Mouse (Mus musculus) spleen, postnatal 10 days (tissue): ENCODE measurements around the gene Mrm3.
A peak's percentile ranks its signal among the peaks of the same experiment; 100 is the strongest.

ENCODE experiments used
- DNase-seq, 2 experiments: peaks; one replicate each; pipeline ENCODE4 v3.0.0; 2021 to 2022; ENCODE audit warnings: low spot score in 2 of 2

Gene Mrm3

GRCm38 (mm10) chr11:76252036-76252435 lies 8.5 kb downstream of the Mrm3 start:
- no peak for DNase-seq

DNA sequence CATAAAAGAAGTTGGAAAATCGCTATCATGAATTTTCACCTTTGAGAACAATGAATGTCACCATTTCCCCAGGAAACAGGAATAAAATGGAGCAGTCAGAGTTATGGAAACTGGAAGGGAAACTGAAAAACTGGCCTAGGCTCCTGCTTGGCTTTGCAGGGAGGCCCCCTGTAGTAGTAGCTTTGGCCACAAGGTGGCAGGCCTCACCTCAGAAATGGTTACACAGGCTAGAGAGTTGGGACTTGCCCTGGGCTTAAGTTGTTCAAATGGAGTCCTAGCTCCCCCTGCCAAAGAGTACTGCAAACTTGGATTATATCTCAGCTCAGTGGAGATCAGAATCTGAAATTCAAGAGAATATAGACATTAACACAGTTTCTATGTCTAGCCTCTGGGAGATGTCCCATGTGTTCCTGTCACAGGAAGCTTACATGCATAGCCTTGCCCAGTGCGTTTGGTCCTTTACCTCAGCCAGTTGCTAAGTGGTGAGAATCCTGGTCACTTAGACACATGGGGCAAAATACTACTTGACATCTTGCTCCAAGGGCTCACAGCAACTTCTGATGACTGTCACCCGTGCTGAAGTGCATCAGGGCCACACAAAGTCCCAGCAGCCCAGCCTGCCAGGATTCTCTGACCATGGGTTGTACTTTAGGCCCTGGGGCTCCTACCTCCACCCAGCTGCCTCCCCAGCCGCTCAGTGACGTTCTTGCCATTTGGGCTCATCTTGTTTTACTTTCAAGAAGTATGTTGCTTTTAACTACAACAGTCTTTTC lies 9.8 kb downstream of the Mrm3 start:
- peak; percentile 66 to 85 for DNase-seq

- no peak for DNase-seq
Observed at GRCm38 (mm10) chr11:76253918-76254264, 10.4 kb downstream of the Mrm3 start.

DNA sequence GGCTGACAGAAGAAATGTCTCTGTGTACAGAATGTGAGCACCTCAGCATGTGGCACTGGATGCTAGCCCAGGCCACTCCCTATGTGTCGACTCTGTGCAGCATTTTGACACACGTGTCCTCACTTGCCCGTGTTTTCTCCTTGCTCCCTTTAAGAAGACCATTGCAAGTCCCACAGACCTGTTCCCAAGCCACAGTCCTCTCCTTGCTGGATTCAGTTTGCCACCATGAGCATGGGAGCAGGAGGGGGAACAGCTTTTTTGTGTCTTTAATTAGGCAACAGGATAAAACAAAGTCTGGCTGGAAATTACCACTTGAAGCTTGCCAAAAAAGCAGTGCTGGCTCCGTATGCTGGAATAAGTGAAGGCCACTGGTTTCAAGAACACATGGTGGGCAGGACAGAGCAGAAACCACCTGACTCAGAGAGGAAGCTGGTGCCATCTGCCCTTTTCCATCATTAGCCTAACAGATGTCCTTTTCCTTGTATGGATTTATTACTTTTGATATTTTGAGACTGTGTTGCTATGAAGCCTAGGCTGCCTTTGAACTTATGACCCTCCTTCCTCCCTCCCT lies 12.0 kb downstream of the Mrm3 start:
- DNase-seq = no peak

DNA sequence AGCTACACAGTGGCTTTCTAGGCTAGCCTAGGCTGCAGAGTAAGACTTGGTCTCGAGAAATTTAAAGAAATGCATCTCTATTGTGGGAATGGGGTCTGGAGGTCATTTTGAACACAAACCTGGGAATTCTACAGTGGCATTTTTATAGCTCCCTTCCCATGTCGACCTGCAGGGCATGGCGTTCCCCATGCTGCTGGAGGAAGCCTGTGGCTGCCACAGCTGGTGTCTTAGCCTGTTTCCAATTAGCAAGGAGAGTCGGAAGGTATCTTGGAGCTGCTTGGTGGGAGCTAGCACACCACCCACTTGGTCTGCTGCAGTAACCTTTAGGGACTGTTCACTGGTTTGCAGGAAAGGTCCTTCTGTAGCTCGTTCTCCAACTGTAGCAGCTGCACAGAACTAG lies 12.6 kb downstream of the Mrm3 start:
- DNase-seq = no peak

DNA sequence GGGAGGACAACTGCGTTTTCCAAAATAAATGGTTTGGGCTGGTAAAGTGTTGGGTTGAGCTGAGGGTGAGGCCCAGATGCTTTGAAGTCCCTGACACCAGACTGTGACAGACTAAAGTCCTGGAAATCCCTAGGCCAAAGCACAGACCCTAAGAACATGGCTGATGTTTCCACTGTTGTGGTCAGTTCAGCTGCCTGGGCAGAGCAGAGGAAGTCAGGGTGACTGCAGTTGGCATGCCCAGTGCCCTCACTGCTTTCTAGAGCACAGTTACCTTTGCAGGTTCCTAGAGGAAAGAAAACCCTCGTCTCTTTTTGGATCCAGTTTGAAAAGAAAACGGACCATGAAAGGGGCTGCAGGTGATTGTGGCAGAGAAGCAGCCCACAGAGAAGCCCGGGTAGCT lies 13.9 kb downstream of the Mrm3 start:
- no peak for DNase-seq

DNA sequence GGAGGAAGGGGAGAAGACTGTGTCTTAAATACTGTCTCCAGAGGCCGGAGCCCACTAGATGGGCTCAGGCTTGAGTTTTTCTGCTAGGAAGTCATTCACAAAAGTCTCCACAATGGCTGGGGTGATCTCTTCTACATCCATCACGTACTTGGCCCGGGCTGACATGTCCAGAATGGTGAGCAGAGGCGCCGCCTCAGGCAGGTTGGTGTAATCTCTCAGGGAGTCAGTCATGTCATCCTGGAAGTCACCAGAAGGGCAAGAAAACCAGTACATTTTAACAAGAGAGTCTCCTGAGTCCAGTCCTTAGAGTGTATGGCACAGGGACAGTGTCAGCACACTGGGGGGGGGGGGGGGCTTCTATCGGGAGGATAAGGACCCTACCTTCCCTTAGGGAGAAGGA lies 15.0 kb downstream of the Mrm3 start:
- DNase-seq = no peak

- no peak for DNase-seq
Observed at GRCm38 (mm10) chr11:76260208-76261050, 16.9 kb downstream of the Mrm3 start.

GRCm38 (mm10) chr11:76261224-76261623 lies 17.7 kb downstream of the Mrm3 start:
- no peak for DNase-seq

GRCm38 (mm10) chr11:76262611-76263351 lies 19.3 kb downstream of the Mrm3 start:
- DNase-seq = no peak

DNA sequence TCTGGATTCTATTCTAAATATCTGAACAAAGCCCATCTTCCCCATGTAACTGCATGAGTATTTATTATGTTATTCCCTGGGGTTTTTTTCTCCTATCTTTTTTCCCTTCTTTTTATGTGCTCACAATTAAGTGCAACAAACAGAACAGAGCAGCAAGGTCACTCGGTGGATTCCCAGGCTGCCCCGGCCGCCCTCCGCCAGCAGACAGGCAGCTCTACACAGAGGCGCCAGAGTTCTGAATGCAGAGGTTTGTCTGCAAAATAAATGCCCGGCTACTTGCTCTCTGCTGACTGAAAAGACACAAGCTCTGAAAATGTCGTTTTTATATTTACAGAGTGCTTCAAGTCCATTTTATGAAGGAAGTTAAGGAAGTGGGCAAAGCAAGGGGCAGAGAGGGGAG lies 24.0 kb downstream of the Mrm3 start:
- no peak for DNase-seq

GRCm38 (mm10) chr11:76268001-76268459 lies 24.5 kb downstream of the Mrm3 start:
- DNase-seq = no peak

GRCm38 (mm10) chr11:76268521-76269065 lies 25.1 kb downstream of the Mrm3 start:
- DNase-seq = no peak

GRCm38 (mm10) chr11:76272440-76272839 lies 28.9 kb downstream of the Mrm3 start:
- DNase-seq = no peak

DNA sequence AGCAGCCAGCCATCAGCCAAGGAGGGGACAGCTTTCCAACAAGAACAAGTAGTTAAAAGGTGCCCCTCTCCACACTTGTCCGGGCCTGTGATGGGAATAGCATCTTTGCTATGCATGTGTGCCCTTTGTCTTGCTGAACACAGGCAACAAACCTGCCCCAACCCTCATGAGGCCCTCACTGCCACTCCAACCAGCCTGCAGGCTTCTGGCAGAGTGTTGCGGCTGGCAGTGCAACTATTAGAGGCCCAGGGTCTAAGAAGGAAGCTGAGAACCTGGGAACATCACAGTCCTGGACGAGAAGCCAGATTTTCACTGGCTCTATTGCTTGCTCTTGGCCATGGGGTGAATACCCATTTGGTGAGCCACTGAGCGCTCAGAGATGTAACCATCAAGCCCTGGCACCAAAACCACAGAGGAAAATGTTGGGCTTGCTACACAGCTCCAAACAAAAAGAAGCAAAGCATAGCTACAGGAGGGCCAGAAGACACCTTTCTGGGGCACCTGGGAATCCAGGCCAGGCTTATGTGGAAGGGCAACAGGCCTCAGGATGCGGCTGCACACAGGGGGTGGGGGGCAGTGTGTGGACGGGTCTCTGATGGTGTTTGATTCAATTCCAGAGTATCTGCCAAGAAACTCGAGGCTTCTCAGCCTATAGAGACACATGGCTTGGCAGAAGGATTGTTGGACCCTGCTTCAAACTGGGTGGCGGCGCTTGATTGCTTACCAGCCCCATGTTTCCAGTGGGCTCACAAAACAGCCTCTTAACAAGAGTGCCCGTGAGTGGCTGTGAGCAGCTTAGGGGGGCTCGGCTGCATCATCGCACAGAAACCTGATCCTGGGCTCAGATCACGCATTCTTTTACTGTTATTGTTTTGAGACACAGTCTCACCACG lies 35.7 kb downstream of the Mrm3 start:
- DNase-seq = no peak

DNA sequence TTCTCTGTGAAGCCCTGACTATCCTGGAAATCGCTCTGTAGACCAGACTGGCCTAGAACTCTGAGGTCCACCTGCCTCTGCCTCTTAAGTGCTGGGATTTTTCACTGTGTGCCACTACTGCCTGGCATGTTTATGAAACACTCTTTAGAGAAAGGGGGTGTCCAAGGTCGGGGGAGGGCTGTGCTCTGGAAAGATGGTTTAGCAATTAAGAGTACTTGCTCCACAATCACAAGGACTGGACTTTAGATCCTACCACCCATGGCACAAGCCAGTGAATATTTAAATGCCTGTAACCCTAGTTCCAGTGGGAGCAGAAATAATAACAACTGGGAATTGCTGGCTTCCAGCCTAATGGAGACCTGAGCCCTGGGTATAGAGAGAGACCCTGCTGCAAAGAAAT lies 36.5 kb downstream of the Mrm3 start:
- DNase-seq = no peak

GRCm38 (mm10) chr11:76283841-76284240 lies 40.3 kb downstream of the Mrm3 start:
- DNase-seq = no peak

DNA sequence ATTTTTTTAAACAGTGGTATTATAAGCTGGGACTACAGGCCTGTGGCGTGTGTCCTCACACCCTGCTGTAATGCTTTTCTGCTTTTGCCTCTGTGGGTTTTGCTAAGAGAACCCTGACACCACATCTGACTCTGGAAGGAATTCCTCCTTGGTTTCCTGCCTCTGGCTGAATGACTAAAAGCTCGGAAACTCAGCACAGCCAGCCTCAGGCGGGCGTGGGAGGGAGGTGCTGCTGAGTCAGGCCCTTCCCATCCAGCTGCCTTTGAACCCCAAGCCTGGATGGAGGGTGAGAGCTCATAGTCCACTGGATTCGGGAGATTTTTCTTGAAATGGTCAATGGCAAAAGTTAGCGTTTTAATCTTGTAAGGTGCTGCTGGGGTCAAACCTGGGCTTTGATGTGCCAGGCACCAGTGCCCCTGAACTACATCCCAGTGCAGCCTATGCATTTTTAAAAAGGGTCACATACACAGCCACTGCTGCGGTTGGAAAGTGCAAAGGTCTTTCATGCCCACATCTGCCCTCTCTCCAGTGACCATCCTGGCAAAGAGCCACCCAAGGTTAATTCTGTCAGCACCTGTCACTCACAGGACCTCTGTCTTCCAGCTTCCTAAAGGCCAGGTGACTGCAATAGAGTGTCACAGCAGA lies 42.0 kb downstream of the Mrm3 start:
- DNase-seq = no peak

- no peak for DNase-seq
Observed at GRCm38 (mm10) chr11:76286534-76287126, 43.1 kb downstream of the Mrm3 start.

DNA sequence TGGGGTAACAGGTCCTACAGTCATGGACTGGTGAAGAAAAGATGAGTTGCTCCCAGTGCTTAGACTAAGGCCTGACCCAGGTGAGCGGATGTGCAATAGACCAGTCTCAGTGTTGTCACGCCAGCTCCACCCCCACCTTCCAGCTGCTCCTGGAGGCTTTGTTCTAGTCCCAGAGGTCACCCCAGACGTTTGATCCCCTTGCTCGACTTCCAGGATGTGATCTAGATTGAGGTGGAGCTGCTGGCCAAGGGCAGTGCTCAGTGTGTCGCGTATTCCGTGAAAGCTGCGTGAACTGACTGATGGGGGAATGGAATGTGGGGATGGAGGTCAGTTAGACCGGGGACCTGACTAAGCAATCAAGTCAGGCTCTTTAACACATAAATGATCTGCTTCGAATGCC lies 43.8 kb downstream of the Mrm3 start:
- no peak for DNase-seq
